Mouse (Mus musculus): Measurements from ENCODE around the gene Kif2c. TPM values are rescaled to one million over a fixed set of nuclear protein-coding genes. Genes with fewer than 3 reads are reported as not detected.
"Not testable (repeated sequence)": the region's sequence is repeated elsewhere in the genome, so short reads cannot be mapped to it uniquely, and the experiment has no call there.

Kif2c gene
- total RNA-seq, 2 experiments from 2014 or later: 0.28 to 0.44 TPM

GRCm38 (mm10) chr4:117189856-117190543 lies 7.6 kb upstream of the Kif2c start:
- DNase-seq: no peak
- intact Hi-C loops (cut with DNase I): no loop called here

DNA sequence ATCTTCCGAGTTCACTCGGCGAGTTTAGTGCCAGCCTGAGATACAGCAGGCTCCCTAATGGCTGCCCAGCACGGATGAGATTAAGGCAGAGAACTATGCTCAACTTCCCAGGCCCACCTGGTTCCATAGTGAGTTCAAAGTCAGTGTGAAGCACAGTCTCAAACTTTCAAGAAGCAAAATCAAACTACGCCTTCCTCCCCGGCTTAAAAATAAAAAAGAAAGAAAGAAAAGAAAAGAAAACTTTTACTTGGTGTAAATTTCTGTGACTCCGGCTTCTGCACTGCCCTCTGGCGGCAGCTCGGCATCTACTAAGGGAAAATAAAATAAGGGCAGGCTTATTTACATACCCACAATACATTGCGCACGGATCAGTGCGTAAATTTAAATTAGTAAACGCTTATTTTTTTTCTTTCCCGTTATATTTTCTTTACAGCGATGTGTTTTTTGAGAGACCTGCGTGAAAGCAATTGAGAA lies 7.0 kb upstream of the Kif2c start:
- peak; percentile 73 to 76 for DNase-seq
- intact Hi-C loops (cut with DNase I): no loop called here

- DNase-seq: no peak
- intact Hi-C loops (cut with DNase I): no loop called here
Measured at GRCm38 (mm10) chr4:117188969-117189368, 6.5 kb upstream of the Kif2c start.

GRCm38 (mm10) chr4:117182759-117183096 lies 289 bp upstream of the Kif2c start:
- DNase-seq; intact Hi-C loops (cut with DNase I): not testable (repeated sequence)

GRCm38 (mm10) chr4:117169936-117170335 lies 12.5 kb downstream of the Kif2c start:
- DNase-seq: no peak
- intact Hi-C loops (cut with DNase I): no loop called here

DNA sequence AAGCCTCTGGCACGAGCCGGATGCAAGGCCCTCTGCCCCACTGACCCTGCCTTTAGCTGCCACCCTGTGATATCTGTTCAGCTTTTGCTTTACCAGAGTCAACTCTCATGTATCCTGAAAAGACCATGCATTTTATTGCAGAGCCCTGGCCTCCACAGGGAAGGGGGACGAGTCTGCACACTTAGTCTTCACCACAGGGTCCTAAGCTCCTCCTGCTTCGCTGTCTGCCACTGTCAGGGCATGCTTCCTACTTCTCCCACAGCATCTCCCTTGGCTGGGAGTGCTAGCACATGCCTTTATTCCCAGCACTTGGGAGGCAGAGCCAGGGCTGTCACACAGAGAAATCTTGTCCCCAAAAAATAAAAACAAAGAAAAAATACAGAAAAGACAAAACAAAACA lies 21.3 kb downstream of the Kif2c start:
- DNase-seq: no peak
- intact Hi-C loops (cut with DNase I): no loop called here

DNA sequence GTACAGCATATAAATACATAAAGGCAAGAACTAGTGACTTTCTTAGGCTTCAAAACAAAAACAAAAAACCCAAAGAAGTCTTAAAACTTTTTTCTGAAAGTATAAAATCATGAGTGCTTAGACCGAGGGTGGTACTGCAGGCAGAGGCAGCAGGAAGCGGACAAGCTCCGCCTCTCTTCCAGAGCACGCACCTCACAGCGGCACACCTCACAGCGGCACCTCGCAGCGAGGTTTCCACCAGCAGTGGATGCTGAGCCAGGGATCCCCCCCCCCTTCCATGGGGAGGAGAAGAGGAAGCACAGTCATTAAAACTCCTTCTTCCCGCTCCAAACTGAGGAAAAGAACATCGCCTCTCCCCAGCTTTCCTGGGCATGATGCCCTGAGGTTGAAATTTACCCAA lies 22.8 kb downstream of the Kif2c start:
- DNase-seq: no peak
- intact Hi-C loops (cut with DNase I): no loop called here

- DNase-seq: no peak
- intact Hi-C loops (cut with DNase I): no loop called here
Measured at GRCm38 (mm10) chr4:117156372-117156771, 26.1 kb downstream of the Kif2c start.

DNA sequence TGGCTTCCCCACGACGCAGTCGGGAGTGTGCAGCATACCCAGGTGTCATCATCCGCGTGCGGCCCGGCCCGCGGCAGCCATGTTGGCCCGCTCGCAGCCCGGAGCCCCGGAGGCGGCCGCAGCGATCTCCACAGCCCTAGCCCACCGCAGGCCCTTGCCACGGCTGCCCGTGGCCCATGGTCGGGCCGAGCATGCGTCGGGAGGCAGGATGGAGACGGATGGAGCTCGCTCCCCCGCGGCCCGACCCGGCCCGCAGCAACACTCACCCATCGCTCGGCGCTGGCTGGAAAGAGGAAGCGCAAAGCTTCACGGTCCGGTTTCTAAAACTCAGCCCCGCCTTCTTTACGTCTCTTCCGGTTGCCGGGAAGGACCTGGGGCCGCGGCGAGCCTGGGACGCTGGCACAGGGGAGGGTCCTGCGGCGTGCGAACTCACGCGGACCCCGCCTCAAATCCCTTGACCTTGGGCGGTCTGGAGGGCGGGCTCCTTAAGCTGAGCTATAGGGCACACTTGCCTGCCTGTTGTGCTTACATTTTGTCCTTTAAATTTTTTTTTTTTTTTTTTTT lies 26.6 kb downstream of the Kif2c start, which contains the start of gene Rps8:
TSS of gene Rps8 (minus strand) at position 452 of the 564 bp plus-strand sequence.
- peak; percentile 77 to 78 for DNase-seq
- intact Hi-C loops (cut with DNase I): no loop called here

DNA sequence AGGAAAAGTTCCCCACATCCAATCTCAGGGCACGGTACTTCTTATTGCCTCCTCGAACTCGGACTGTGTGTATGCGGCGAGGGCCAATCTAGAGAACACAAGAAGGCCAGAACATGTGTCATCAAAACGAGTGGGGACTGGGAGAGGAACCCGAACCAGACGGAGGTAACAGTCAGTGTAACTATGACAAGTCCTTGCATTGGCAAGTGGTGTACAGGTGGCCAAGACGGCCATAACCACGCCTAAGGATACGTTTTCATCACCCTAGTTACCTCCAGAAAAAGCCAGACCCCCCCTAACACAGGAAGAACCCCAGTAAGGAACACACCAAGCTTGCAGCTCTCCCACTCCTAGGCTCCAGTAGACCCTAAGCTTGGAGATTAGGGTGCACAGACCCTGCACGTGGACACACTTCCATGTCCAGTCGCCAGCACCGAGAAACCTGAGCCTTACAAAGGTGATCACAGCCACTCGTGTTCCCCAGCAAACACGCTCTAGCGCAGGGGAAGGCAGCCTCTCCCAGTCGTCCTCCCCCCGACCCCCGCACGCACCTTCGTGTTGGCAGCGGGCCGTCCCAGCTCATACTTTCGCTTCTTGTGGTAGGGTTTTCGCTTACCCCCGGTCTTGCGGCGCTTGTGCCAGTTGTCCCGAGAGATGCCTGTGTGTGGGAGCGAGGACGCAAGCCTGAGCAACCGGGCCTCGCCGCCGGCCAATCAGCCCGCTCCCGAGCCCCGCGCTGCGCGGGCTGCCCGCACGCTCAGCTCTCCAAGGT lies 27.2 kb downstream of the Kif2c start:
- DNase-seq: no peak
- intact Hi-C loops (cut with DNase I): no loop called here

DNA sequence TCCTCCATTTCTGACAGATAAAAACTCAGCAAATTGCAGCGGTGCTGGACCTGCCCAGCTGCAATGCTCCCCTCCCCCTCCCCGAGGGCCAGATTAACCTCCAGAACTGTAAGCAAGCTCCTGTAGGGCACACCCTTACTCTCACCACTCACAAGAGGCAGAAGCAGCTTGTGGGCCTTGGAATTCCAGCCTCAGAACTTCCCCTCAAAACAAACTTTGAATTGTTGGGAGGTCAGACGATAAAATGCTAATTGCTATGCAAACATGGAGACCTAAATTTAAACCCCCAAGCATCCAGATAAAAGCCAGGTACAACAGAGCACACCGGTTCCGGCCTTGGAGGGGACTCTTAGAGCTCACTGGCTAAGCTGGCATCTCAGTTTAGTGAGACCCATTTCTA lies 29.7 kb downstream of the Kif2c start:
- intact Hi-C loops (cut with DNase I): no loop called here
- no peak for DNase-seq

GRCm38 (mm10) chr4:117151416-117151815 lies 31.0 kb downstream of the Kif2c start:
- DNase-seq: no peak
- intact Hi-C loops (cut with DNase I): no loop called here

- DNase-seq: no peak
- intact Hi-C loops (cut with DNase I): no loop called here
Measured at GRCm38 (mm10) chr4:117150212-117150733, 32.2 kb downstream of the Kif2c start.

DNA sequence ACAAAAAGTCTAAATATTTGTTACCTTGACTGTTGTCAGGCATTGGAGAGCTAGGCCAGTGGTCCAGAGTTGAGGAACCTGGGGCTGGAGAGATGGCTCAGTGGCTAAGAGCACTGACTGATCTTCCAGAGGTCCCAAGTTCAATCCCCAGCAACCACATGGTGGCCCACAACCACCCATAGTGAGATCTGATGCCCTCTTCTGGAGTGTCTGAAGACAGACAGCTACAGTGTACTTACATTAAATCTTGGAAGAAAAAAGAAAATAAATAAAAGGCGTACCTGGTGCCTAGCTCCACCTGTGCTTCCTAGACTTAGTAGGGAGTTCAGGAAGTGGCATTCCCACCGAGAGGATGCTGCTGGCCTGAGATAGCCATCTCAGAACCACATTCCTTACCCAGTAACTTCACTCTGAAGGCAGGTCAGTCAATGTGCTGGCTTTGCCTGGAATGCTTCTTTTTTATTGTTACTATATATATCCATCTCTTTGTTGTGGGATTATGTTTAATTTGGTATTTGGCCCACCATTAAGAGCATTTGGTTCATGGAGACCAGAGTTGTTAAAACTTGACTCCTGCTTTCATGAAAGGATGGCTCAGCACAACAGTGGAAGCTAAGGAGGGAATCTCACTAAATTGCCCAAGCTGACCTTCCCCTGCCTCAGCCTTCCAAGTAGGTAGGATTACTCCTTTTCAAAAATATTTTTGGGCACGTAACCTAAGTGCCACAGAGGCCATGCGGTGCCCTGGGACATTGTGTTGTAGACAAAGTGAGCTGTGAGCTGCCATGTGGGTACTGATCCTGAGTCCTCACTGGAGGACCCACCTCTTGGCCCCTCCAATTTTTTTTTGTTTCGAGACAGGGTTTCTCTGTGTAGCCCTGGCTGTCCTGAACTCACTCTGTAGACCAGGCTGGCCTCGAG lies 32.9 kb downstream of the Kif2c start:
- intact Hi-C loops (cut with DNase I): loop anchor here (5.0 kb wide), 1 partner anchor 68 kb away; no protein-coding TSS in a partner anchor
- DNase-seq: no peak

DNA sequence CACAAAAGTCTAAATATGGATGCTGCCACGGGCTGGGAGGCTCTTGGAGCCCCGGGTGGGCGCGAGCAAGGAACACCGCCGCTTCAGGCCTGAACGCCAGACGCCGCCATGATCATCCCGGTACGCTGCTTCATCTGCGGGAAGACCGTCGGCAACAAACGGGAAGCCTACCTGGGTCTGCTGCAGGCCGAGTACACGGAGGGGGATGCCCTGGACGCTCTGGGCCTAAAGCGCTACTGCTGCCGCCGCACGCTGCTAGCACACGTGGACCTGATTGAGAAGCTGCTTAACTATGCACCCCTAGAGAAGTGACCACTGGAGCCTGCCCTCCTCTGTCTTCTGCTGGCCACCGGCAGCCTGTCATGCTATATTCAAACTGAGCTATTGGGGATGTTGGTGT lies 33.6 kb downstream of the Kif2c start:
- no peak for DNase-seq
- intact Hi-C loops (cut with DNase I): loop anchor here (5.0 kb wide), 1 partner anchor 68 kb away; no protein-coding TSS in a partner anchor

DNA sequence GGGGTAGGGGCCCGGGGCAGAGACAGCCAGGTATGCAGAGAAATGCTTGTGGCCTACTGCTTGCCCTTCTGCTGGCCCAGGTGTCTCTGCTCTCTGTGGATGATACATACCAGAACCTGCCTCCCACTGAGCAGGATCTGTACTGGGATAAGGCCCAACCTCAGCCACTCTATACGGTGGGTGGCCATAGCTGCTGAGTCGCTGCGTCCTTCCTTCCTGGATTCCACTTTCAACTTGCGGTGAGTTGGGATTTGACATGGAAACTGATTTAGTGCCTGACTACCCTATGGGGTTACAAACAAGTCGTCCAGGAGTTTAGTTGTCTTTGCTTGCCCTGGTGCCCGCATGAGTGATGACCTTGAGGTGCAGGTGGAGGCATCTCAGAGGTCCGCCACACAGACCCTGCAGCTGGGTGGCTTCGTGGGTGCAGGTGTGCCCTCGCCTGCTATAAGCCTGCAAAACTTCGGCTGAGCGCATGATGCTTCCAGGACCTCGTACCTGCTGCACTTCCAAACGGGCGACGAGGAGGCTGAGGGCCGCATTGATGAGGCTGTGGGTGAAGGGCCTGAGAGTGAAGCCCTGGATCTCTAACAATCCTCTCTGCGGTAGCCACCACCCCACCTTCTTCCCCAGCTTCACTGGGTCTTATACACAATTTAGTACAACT lies 34.3 kb downstream of the Kif2c start:
- intact Hi-C loops (cut with DNase I): loop anchor here (5.0 kb wide), 1 partner anchor 69 kb away; no protein-coding TSS in a partner anchor
- DNase-seq: no peak

- peak; percentile 80 to 84 for DNase-seq
- intact Hi-C loops (cut with DNase I): loop anchor here (5.0 kb wide), 1 partner anchor 71 kb away; no protein-coding TSS in a partner anchor
Measured at GRCm38 (mm10) chr4:117146176-117146575, 36.3 kb downstream of the Kif2c start.

DNA sequence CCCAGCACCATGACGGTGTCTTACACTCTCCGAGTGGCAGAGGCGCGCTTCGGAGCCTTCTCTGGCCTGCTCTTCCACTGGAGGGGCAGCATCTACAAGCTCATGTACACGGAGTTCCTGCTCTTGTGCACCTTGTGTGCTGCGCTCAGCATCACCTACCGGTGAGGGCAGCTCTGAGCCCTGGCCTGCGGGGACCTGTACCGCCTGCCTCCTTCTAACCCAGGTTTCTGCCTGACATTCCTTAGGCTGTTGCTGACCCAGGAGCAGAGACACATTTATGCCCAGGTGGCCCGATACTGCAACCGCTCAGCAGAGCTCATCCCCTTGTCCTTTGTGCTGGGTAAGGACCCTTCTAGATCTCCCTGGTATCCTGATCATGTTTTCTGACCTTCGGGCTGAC lies 37.2 kb downstream of the Kif2c start:
- intact Hi-C loops (cut with DNase I): loop anchor here (5.0 kb wide), 1 partner anchor 72 kb away; no protein-coding TSS in a partner anchor
- no peak for DNase-seq

- intact Hi-C loops (cut with DNase I): no loop called here
- no peak for DNase-seq
Measured at GRCm38 (mm10) chr4:117143023-117143422, 39.4 kb downstream of the Kif2c start.

Data from gastrocnemius, postnatal 36 days (tissue).